Mouse (Mus musculus) hindlimb bud, embryonic 11.5 days (tissue): Measurements from ENCODE around the gene Pld1.

ENCODE experiments used
- DNase-seq: peaks from one replicate; pipeline ENCODE4 v3.0.0-alpha.2; 2012; ENCODE audit warnings: low read depth, low spot score; ENCODE audit errors: extremely low spot score

Pld1 gene

DNA sequence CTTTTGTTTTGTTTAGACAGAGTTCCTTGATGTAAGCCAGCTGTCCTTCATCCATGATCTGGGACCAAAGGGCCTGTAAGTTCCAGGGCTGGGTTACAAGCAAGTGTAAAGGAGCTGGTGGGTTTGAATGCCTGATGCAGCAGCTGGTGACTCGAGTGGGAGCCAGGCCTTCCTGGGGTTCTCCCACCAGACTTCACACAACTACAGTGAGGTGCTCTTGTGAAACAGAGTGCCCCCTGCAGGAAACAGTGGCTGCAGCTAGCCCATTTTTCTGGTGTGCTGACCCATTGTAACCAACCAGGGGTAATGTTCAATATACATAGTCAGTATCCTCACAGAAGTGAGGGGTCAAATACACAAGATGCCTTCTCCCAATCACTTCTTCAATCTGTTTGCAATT lies 101.3 kb downstream of the Pld1 start:
- DNase-seq: no peak

GRCm38 (mm10) chr3:28041236-28041635 lies 102.7 kb downstream of the Pld1 start:
- DNase-seq: no peak

DNA sequence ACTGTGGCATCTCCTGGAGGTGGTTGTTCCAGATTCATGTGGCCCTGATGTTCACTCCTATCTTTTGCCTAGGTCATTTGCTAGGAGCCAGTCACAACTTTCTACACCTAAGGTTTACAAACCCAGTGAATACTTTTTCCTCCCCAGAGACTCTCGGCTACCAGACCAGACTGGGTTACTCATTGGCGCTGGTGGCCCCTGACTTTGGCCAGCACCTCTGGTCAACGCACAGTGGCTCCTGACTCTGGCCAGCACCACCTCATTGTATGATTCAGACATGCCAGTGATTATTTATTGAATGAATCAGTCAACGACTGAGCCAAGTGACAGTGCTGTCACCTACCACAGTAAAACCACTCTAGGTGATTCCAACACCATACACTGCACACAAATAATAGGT lies 103.9 kb downstream of the Pld1 start:
- DNase-seq: no peak

GRCm38 (mm10) chr3:28047599-28047998 lies 109.1 kb downstream of the Pld1 start:
- DNase-seq: no peak

GRCm38 (mm10) chr3:28049526-28049925 lies 111.0 kb downstream of the Pld1 start:
- no peak for DNase-seq

DNA sequence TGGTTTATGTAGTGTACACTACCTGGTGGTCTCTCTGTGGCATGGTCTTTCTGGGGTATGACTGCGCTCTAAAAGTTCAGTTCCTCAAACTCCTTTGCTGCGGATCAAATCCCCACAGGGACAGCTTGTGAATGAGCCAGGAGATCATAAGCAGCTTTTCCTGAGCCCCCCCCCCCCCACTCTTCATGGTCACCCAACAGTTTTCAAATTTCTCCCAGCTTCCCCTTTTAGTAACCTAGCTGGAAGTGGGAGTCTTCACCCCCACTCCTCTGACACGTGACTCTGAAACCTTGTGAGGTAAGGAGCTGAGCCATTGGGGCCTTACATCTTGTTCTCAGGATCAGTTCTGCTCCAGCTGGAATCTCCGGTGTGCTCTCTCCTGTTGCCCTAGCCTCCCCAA lies 114.6 kb downstream of the Pld1 start:
- DNase-seq: no peak

- no peak for DNase-seq
These were observed 122.2 kb downstream of the Pld1 start for GRCm38 (mm10) chr3:28060713-28061112.

DNA sequence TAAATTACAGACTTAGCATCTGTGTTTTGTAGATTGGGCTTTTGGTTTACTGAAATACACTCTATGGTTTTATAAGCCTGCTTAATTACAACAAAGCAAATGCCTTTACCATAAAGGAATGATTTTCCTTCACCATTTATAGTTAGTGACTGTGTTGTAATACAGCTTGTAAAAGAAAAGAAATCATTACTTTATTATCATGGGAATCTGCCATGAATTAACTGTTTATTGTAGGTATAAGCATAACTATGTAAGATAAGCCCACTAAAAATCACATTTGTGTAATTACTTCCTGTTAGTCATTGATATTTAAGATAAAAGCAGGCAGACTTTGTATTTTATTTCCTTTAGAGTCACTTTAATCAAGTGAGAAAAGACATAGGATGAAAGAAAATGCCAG lies 122.7 kb downstream of the Pld1 start:
- DNase-seq: no peak

GRCm38 (mm10) chr3:28079211-28079610 lies 140.7 kb downstream of the Pld1 start:
- DNase-seq: no peak

DNA sequence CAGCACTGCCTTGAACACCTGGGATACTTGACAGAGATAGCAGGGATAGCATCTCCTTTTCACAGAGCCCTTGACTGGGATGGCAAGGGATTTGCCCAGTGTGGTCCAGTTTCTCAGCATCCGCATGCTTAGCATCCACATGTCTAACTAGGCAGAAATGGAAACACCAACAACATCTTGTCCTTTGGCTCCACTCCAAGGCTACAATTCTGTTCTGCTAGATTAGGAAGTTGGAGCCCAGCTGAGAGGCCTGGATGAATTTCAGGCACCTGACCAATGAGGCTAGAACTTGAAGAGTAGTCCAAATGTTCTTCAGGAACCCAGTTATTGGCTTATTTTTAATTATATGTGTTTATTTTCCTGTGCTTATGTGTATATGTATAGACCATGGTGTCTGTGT lies 141.6 kb downstream of the Pld1 start:
- DNase-seq: no peak

DNA sequence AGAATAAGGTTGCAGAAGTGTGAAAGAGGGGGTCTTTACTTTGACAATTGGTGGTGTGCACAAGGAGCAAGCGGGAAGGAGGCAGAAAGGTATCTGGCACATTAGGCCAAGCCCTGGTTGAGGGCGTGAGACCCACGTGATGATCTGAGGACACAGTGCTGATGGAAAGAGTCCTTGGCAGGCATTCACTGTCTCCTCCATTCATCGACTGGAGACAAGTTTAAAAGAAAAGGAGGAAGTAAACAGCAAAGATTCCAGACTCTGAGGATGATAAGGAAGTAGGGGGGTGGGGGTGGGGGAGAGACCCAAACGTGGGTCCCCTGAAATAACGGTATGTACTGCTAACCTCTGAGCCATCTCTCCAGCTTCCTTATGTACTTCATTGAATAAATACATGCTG lies 142.5 kb downstream of the Pld1 start:
- no peak for DNase-seq

DNA sequence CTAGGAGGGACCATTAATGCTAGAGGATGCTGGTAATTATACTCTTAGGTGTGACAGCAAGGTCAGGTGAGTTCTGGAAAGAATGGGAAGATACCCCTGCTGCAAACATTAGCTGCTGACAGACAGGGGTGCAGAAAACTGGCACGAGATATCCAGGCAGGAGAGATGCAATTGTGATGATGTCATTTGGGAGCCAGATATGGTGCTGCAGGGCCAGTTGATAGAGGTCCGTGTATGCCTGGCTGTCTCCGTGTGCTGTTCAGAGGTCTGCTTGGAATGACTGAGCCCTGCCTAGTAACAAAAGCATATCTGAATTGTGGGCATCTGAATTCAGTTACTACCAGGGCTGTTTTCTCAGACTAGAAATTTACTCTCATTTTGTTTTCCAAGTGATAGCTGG lies 144.7 kb downstream of the Pld1 start:
- no peak for DNase-seq

- no peak for DNase-seq
These were observed 145.8 kb downstream of the Pld1 start for GRCm38 (mm10) chr3:28084281-28084680.

DNA sequence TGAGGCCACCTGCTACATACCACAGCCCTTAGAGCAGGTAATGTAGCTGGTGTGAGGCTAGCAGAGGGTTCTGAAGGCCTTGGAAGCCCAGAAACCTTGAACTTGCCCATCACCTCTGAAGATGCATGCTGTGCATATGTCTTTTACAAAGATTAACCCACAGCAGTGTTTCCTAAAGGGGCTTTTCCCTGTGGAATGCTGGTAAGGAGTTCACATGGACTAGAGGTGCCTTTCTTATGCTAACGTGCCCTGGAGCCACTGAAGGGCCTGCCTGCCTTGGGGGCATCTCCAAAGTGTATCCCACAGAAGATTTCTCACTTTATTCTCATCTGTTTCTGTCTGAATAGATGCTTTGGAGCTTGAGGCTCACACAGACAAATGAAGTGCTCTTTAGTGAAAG lies 152.8 kb downstream of the Pld1 start:
- DNase-seq: no peak

GRCm38 (mm10) chr3:28091741-28092140 lies 153.2 kb downstream of the Pld1 start:
- DNase-seq: no peak

GRCm38 (mm10) chr3:28093684-28094302 lies 155.3 kb downstream of the Pld1 start:
- DNase-seq: no peak

DNA sequence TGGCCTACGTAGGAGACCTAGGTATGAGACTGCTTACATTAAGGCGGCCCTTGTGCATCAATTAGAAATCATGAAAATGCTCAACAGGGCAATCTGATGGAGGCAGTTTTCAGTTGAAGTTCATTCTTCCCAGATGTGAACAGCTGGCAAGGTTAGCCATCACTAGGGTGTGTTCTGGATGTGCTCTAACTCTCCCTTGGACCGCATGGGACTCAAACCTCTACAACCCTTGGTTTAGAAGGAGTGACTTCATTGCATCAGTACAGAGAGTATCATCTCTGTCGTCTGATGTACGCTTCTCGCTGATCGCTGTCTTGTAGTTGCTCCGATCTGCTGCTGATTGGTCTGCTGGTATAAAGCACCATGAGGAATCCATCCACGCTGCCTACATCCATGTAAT lies 157.0 kb downstream of the Pld1 start:
- no peak for DNase-seq

- no peak for DNase-seq
These were observed 160.7 kb downstream of the Pld1 start for GRCm38 (mm10) chr3:28099175-28099574.

- DNase-seq: no peak
These were observed 166.5 kb downstream of the Pld1 start for GRCm38 (mm10) chr3:28104992-28105391.

DNA sequence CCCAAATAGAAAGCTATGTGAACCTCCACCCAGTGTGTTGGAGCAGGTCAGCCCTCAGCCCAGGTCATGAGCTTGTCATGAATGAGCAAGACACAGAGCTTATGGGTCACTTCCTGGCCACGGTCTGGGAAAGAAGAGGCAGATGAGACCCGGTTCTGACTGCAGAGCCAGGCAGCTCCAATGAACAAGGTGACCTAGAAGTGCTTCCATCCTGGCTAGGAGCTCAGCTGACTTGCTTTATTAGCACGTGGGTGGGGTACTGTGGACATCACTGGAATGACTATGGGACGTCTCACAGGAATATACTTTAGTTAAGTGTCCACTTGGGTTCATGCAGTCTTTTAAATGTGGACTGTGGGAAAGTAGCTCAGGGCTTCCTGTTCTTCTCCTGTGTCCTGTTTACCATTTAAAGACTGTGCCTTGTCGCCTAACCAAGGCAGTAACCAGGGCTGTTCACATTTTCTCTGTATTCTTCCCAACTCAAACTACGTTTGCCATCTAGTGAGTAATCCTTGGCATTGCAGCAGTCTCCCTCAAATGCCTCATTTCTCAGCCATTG lies 169.0 kb downstream of the Pld1 start:
- DNase-seq: peak; percentile 35

GRCm38 (mm10) chr3:28111516-28111915 lies 173.0 kb downstream of the Pld1 start:
- no peak for DNase-seq

DNA sequence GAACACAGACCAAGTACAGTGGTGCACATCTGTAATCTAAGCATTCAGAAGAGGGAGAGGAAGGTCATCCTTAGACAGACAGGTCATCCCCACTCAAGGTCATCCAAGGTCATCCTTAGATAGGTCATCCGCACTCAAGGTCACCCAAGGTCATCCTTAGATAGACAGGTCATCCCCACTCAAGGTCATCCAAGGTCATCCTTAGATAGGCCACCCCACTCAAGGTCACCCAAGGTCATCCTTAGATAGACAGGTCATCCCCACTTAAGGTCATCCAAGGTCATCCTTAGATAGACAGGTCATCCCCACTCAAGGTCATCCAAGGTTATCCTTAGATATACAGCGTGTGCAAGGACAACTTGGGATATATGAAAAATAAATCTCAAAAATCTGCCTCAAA lies 175.4 kb downstream of the Pld1 start:
- DNase-seq: no peak

GRCm38 (mm10) chr3:28141716-28142115 lies 203.2 kb downstream of the Pld1 start:
- no peak for DNase-seq
